Mouse (Mus musculus) kidney, postnatal 0 days (tissue): ENCODE data around the gene Nmur1. TPM values are rescaled to one million over a fixed set of nuclear protein-coding genes. Genes with fewer than 3 reads are reported as not detected.
A peak's percentile ranks its signal among the peaks of the same experiment; 100 is the strongest.

Source experiments
- ATAC-seq: fragments of 200-750 bp; cut with Nextera tagmentation; replicated peaks from 2 replicates; pipeline ENCODE4 v1.8.0; 2017; ENCODE audit warnings: low read depth, moderate number of reproducible peaks, moderate TSS enrichment, moderate library complexity; ENCODE audit not compliant: low FRiP score
- DNase-seq: peaks from one replicate; pipeline ENCODE4 v3.0.0-alpha.2; 2016; ENCODE audit warnings: low spot score
- H3K27ac ChIP-seq: fragments of 300-500 bp; sonication (generic); 2 replicates; pipeline ENCODE4 v1.5.1; 2014; ENCODE audit warnings: mild to moderate bottlenecking
- H3K27me3 ChIP-seq: fragments of 300-500 bp; sonication (generic); 2 replicates; pipeline ENCODE4 v1.6.1; 2014; ENCODE audit warnings: low read length, mixed read lengths; ENCODE audit not compliant: insufficient read depth
- H3K36me3 ChIP-seq: fragments of 300-500 bp; sonication (generic); 2 replicates; pipeline ENCODE4 v1.6.1; 2014; ENCODE audit warnings: low read length, mixed read lengths; ENCODE audit not compliant: insufficient read depth
- H3K4me1 ChIP-seq: fragments of 300-500 bp; sonication (generic); replicated peaks from 2 replicates; pipeline ENCODE4 v1.6.1; 2014; ENCODE audit warnings: antibody characterized with exemption, low read length, mixed read lengths; ENCODE audit not compliant: insufficient read depth
- H3K4me2 ChIP-seq: fragments of 300-500 bp; sonication (generic); 2 replicates; pipeline ENCODE4 v1.6.1; 2014; ENCODE audit warnings: mild to moderate bottlenecking, low read length, moderate library complexity, mixed read lengths
- H3K4me3 ChIP-seq: fragments of 300-500 bp; sonication (generic); replicated peaks from 2 replicates; pipeline ENCODE4 v1.5.1; 2014; ENCODE audit warnings: low read depth, low read length
- H3K9ac ChIP-seq: fragments of 300-500 bp; sonication (generic); 2 replicates; pipeline ENCODE4 v1.6.1; 2014; ENCODE audit warnings: low read depth, low read length
- H3K9me3 ChIP-seq: fragments of 300-500 bp; sonication (generic); replicated peaks from 2 replicates; pipeline ENCODE4 v1.6.1; 2016; ENCODE audit warnings: low read length, inconsistent platforms, mixed read lengths
- CTCF ChIP-seq: IDR thresholded peaks from 2 replicates; pipeline ENCODE4 v1.5.1; 2016; ENCODE audit warnings: antibody characterized with exemption, low read depth, mild to moderate bottlenecking, moderate library complexity
- WGBS: fragments of 180-500 bp; shearing (Covaris S2); extraction: QIAGEN DNeasy Blood & Tissue Kit; methylation state at CpG from one replicate; pipeline ENCODE4 v1.1.7; 2014; 5-methylcytosine and 5-hydroxymethylcytosine counted together
- polyA plus RNA-seq: library from polyadenylated mRNA; unstranded; fragments of >200 nt; fragmentation: Nextera tagmentation; extraction: Ambion mirVana; gene quantifications from 2 replicates; pipeline ENCODE4 v1.2.1, GENCODE M21; 2015

The Nmur1 gene
- polyA plus RNA-seq, 1 experiment from 2014 or later: not detected

- ATAC-seq (no peak), DNase-seq (no peak)
- H3K4me3 ChIP-seq: no peak overlapping the region
- H3K9me3 ChIP-seq: no peaks in the 10 kb centered on the region
- no peak overlapping the region for H3K9ac ChIP-seq
- H3K27me3 ChIP-seq: no peaks in the 10 kb centered on the region
- peaks cover 16% of the 10 kb centered on the region for H3K4me1 ChIP-seq
- H3K36me3 ChIP-seq: no peaks in the 10 kb centered on the region
- H3K27ac ChIP-seq: 0 out of 2 replicates have a peak overlapping the region, but pooled peaks have one; percentile 3
- 57% methylated on average over 9 of the region's 9 CpGs for WGBS
- TF ChIP-seq CTCF: no peak
- no peak overlapping the region for H3K4me2 ChIP-seq
These were observed 11.4 kb upstream of the Nmur1 start for GRCm38 (mm10) chr1:86437219-86438013.

- Histone ChIP-seq H3K4me2 (peak overlapping the region; percentile 84; the same call in 1 of the 2 replicates), H3K27ac (peak overlapping the region; percentile 98), H3K9me3 (no peaks in the 10 kb centered on the region), H3K27me3 (no peaks in the 10 kb centered on the region), H3K4me3 (no peak overlapping the region), H3K9ac (peak overlapping the region; percentile 82), H3K36me3 (no peaks in the 10 kb centered on the region), H3K4me1 (peaks cover 16% of the 10 kb centered on the region)
- TF ChIP-seq CTCF: no peak
- 11% methylated on average over 13 of the region's 13 CpGs for WGBS
- ATAC-seq (no peak; the same call in 1 of the 2 replicates), DNase-seq (peak; percentile 83)
These were observed 9.3 kb upstream of the Nmur1 start for GRCm38 (mm10) chr1:86435302-86435821.

GRCm38 (mm10) chr1:86434439-86435201, 8.6 kb upstream of the Nmur1 start:
- WGBS: 3% methylated on average over 46 of the region's 46 CpGs
- TF ChIP-seq CTCF: no peak

GRCm38 (mm10) chr1:86434001-86434400, 8.0 kb upstream of the Nmur1 start:
- H3K9me3 ChIP-seq: no peaks in the 10 kb centered on the region
- no peaks in the 10 kb centered on the region for H3K27me3 ChIP-seq
- peak overlapping the region; percentile 98 for H3K27ac ChIP-seq
- H3K36me3 ChIP-seq: no peaks in the 10 kb centered on the region
- H3K4me3 ChIP-seq: peak overlapping the region; percentile 49
- peak overlapping the region; percentile 84 for H3K4me2 ChIP-seq
- WGBS: 0% methylated on average over 12 of the region's 12 CpGs
- TF ChIP-seq CTCF: no peak
- DNase-seq (peak; percentile 83), ATAC-seq (peak; percentile 63)
- peaks cover 16% of the 10 kb centered on the region for H3K4me1 ChIP-seq
- peak overlapping the region; percentile 62; the same call in 1 of the 2 replicates for H3K9ac ChIP-seq

More at GRCm38 (mm10) chr1:86434439-86435201, 8.6 kb upstream of the Nmur1 start:
- no peaks in the 10 kb centered on the region for H3K9me3 ChIP-seq
- no peaks in the 10 kb centered on the region for H3K36me3 ChIP-seq
- peak overlapping the region; percentile 82 for H3K9ac ChIP-seq
- peaks cover 16% of the 10 kb centered on the region for H3K4me1 ChIP-seq
- peak overlapping the region; percentile 49 for H3K4me3 ChIP-seq
- DNase-seq: peak; percentile 99
- H3K27me3 ChIP-seq: no peaks in the 10 kb centered on the region
- peak; percentile 93 for ATAC-seq
- peak overlapping the region; percentile 84 for H3K4me2 ChIP-seq
- H3K27ac ChIP-seq: peak overlapping the region; percentile 98

GRCm38 (mm10) chr1:86433359-86433758, 7.3 kb upstream of the Nmur1 start:
- DNase-seq (no peak), ATAC-seq (no peak)
- H3K9ac ChIP-seq: no peak overlapping the region
- H3K9me3 ChIP-seq: no peaks in the 10 kb centered on the region
- H3K27ac ChIP-seq: peak overlapping the region; percentile 98
- WGBS: 63% methylated on average over 7 of the region's 7 CpGs
- H3K4me1 ChIP-seq: peaks cover 16% of the 10 kb centered on the region
- no peaks in the 10 kb centered on the region for H3K27me3 ChIP-seq
- H3K4me3 ChIP-seq: no peak overlapping the region
- H3K36me3 ChIP-seq: no peaks in the 10 kb centered on the region
- TF ChIP-seq CTCF: no peak
- no peak overlapping the region for H3K4me2 ChIP-seq

- no peak overlapping the region for H3K4me2 ChIP-seq
- no peaks in the 10 kb centered on the region for H3K9me3 ChIP-seq
- no peak for TF ChIP-seq CTCF
- WGBS: 78% methylated on average over 4 of the region's 4 CpGs
- no peaks in the 10 kb centered on the region for H3K27me3 ChIP-seq
- H3K4me1 ChIP-seq: peaks cover 16% of the 10 kb centered on the region
- no peaks in the 10 kb centered on the region for H3K36me3 ChIP-seq
- no peak for DNase-seq
- no peak overlapping the region for H3K9ac ChIP-seq
- no peak overlapping the region for H3K4me3 ChIP-seq
- H3K27ac ChIP-seq: no peak overlapping the region
- ATAC-seq: no peak
These were observed 6.8 kb upstream of the Nmur1 start for GRCm38 (mm10) chr1:86432778-86433177.
